Mouse (Mus musculus): ENCODE measurements around the gene Pacrg. TPM values are rescaled to one million over a fixed set of nuclear protein-coding genes. Genes with fewer than 3 reads are reported as not detected.

Gene Pacrg
- polyA plus RNA-seq, 1 experiment from 2014 or later: 3.7 TPM

DNA sequence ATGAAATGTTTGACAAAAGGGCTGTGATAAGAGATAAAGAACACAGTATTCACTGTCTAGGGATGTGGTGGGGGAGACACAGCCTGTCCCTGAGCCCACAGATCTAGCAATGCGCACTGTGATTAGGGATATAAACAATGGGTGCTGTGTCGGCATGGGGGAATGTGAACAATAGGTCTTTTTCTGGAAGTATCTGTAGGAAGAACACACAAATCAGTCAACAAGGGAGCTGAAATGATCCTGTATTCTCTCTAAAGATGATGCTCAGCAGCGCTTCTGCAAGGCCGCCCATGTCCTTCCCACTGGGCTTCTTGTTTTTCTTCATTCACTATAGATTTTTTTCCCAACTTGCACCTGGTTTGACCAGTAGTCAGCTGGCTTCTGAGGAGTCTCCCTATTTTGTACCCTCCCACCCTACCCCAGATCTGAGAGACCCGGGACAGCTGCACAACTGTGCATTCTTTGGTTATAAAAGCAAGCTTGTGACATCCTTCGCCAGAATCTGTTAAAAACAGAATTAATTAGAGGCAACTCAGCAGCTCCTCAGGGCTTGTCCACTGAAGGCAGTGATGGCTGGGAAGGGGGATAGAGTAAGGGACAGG lies 356.1 kb downstream of the Pacrg start:
- no peak overlapping the region for H3K4me2 ChIP-seq (ENCODE audit: low read depth, low read length)
- H3K9ac ChIP-seq (ENCODE audit: low read length): no peak overlapping the region
- H3K9me3 ChIP-seq (ENCODE audit: control insufficient read depth, low read length): no peaks in the 10 kb centered on the region
- 69% methylated on average over 6 of the region's 6 CpGs for WGBS
- H3K27ac ChIP-seq (ENCODE audit: low read length): no peak overlapping the region
- no peaks in the 10 kb centered on the region for H3K27me3 ChIP-seq (ENCODE audit: control insufficient read depth, insufficient read depth, low read depth, low read length)
- no peak overlapping the region for H3K4me3 ChIP-seq (ENCODE audit: low read length)
- no peaks in the 10 kb centered on the region for H3K36me3 ChIP-seq (ENCODE audit: control insufficient read depth, insufficient read depth, low read length)
- peaks cover 8% of the 10 kb centered on the region for H3K4me1 ChIP-seq (replicated peaks; ENCODE audit: control insufficient read depth, insufficient read depth, low read length)
- no peak for ATAC-seq (ENCODE audit: low read depth)

- H3K4me2 ChIP-seq (ENCODE audit: low read depth, low read length): no peak overlapping the region
- no peak overlapping the region for H3K9ac ChIP-seq (ENCODE audit: low read length)
- no peaks in the 10 kb centered on the region for H3K36me3 ChIP-seq (ENCODE audit: control insufficient read depth, insufficient read depth, low read length)
- 79% methylated on average over 1 of the region's 1 CpGs for WGBS
- H3K4me1 ChIP-seq (replicated peaks; ENCODE audit: control insufficient read depth, insufficient read depth, low read length): peaks cover 12% of the 10 kb centered on the region
- no peaks in the 10 kb centered on the region for H3K9me3 ChIP-seq (ENCODE audit: control insufficient read depth, low read length)
- ATAC-seq (ENCODE audit: low read depth): no peak
- no peak overlapping the region for H3K4me3 ChIP-seq (ENCODE audit: low read length)
- H3K27ac ChIP-seq (ENCODE audit: low read length): no peak overlapping the region
- H3K27me3 ChIP-seq (ENCODE audit: control insufficient read depth, insufficient read depth, low read depth, low read length): no peaks in the 10 kb centered on the region
Measured at GRCm38 (mm10) chr17:10481081-10481480, 359.0 kb downstream of the Pacrg start.

- H3K4me1 ChIP-seq (replicated peaks; ENCODE audit: control insufficient read depth, insufficient read depth, low read length): peaks cover 12% of the 10 kb centered on the region
- ATAC-seq (ENCODE audit: low read depth): peak; percentile 73
- H3K27ac ChIP-seq (ENCODE audit: low read length): peak overlapping the region; percentile 76
Measured at GRCm38 (mm10) chr17:10479020-10479707, 360.9 kb downstream of the Pacrg start.

DNA sequence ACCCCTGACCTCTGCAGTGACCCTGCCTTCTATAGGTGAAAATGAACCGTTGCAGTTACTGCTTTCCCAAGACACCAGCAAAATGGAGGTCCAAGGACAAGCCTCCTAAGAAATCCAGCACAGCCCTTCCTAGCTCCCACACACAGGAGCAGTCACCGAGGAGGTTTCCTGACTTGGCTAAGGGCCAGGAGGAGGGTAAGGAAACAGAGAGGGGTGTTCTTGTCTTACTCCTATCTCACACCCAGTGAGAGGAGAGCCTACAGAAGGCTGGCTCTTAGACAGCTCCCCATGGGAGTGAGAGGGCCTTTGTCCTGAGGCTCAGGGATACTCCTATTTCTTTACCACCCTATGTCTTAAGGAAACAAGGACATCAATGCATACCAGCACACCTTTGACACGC lies 361.7 kb downstream of the Pacrg start:
- no peaks in the 10 kb centered on the region for H3K9me3 ChIP-seq (ENCODE audit: control insufficient read depth, low read length)
- no peak overlapping the region for H3K27ac ChIP-seq (ENCODE audit: low read length)
- ATAC-seq (ENCODE audit: low read depth): 0 out of 2 replicates have a peak, but pooled peaks have one; percentile 29
- H3K4me3 ChIP-seq (ENCODE audit: low read length): no peak overlapping the region
- no peaks in the 10 kb centered on the region for H3K36me3 ChIP-seq (ENCODE audit: control insufficient read depth, insufficient read depth, low read length)
- H3K4me2 ChIP-seq (ENCODE audit: low read depth, low read length): no peak overlapping the region
- no peak overlapping the region for H3K9ac ChIP-seq (ENCODE audit: low read length)
- WGBS: 42% methylated on average over 3 of the region's 3 CpGs
- no peaks in the 10 kb centered on the region for H3K27me3 ChIP-seq (ENCODE audit: control insufficient read depth, insufficient read depth, low read depth, low read length)
- H3K4me1 ChIP-seq (replicated peaks; ENCODE audit: control insufficient read depth, insufficient read depth, low read length): peaks cover 12% of the 10 kb centered on the region

More at GRCm38 (mm10) chr17:10479020-10479707, 360.9 kb downstream of the Pacrg start:
- H3K36me3 ChIP-seq (ENCODE audit: control insufficient read depth, insufficient read depth, low read length): no peaks in the 10 kb centered on the region
- no peak overlapping the region for H3K4me3 ChIP-seq (ENCODE audit: low read length)
- H3K4me2 ChIP-seq (ENCODE audit: low read depth, low read length): no peak overlapping the region
- H3K27me3 ChIP-seq (ENCODE audit: control insufficient read depth, insufficient read depth, low read depth, low read length): no peaks in the 10 kb centered on the region
- 48% methylated on average over 17 of the region's 17 CpGs for WGBS
- H3K9me3 ChIP-seq (ENCODE audit: control insufficient read depth, low read length): no peaks in the 10 kb centered on the region
- 0 out of 2 replicates have a peak overlapping the region, but pooled peaks have one; percentile 4 for H3K9ac ChIP-seq (ENCODE audit: low read length)

DNA sequence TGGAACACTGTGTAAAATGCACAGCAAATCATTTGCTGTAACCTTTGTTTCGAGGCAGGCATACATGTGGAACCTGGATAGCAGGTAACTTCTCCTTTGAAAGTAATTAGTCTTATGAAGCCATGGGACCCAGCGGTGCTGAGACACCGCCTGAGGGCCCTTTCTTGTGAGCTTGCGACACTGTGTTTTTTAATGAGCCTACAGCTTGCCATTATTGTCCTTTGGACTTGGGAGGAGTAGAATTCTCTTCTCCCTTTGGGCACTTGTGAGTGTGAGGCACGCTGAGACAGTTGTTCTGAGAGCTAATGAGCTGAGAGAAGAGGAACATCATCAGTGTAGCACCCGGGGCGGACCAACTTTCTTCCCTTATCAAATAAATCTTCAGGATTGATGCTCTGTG lies 363.3 kb downstream of the Pacrg start:
- Histone ChIP-seq H3K9ac (ENCODE audit: low read length) (no peak overlapping the region), H3K4me2 (ENCODE audit: low read depth, low read length) (no peak overlapping the region), H3K4me1 (replicated peaks; ENCODE audit: control insufficient read depth, insufficient read depth, low read length) (peaks cover 12% of the 10 kb centered on the region), H3K4me3 (ENCODE audit: low read length) (no peak overlapping the region), H3K27ac (ENCODE audit: low read length) (no peak overlapping the region), H3K9me3 (ENCODE audit: control insufficient read depth, low read length) (no peaks in the 10 kb centered on the region), H3K27me3 (ENCODE audit: control insufficient read depth, insufficient read depth, low read depth, low read length) (no peaks in the 10 kb centered on the region), H3K36me3 (ENCODE audit: control insufficient read depth, insufficient read depth, low read length) (no peaks in the 10 kb centered on the region)
- 74% methylated on average over 7 of the region's 7 CpGs for WGBS
- no peak for ATAC-seq (ENCODE audit: low read depth)

- no peaks in the 10 kb centered on the region for H3K9me3 ChIP-seq (ENCODE audit: control insufficient read depth, low read length)
- no peak for ATAC-seq (ENCODE audit: low read depth)
- H3K4me3 ChIP-seq (ENCODE audit: low read length): no peak overlapping the region
- peaks cover 12% of the 10 kb centered on the region for H3K4me1 ChIP-seq (replicated peaks; ENCODE audit: control insufficient read depth, insufficient read depth, low read length)
- H3K27me3 ChIP-seq (ENCODE audit: control insufficient read depth, insufficient read depth, low read depth, low read length): no peaks in the 10 kb centered on the region
- H3K36me3 ChIP-seq (ENCODE audit: control insufficient read depth, insufficient read depth, low read length): no peaks in the 10 kb centered on the region
- H3K9ac ChIP-seq (ENCODE audit: low read length): no peak overlapping the region
- H3K4me2 ChIP-seq (ENCODE audit: low read depth, low read length): no peak overlapping the region
- H3K27ac ChIP-seq (ENCODE audit: low read length): no peak overlapping the region
- 84% methylated on average over 6 of the region's 6 CpGs for WGBS
Measured at GRCm38 (mm10) chr17:10474972-10475371, 365.1 kb downstream of the Pacrg start.

- H3K27ac ChIP-seq (ENCODE audit: low read length): no peak overlapping the region
- 25% methylated on average over 7 of the region's 7 CpGs for WGBS
- peaks cover 6% of the 10 kb centered on the region for H3K4me1 ChIP-seq (replicated peaks; ENCODE audit: control insufficient read depth, insufficient read depth, low read length)
- no peak overlapping the region for H3K4me2 ChIP-seq (ENCODE audit: low read depth, low read length)
- no peak overlapping the region for H3K9ac ChIP-seq (ENCODE audit: low read length)
- H3K9me3 ChIP-seq (ENCODE audit: control insufficient read depth, low read length): no peaks in the 10 kb centered on the region
- ATAC-seq (ENCODE audit: low read depth): no peak
- H3K36me3 ChIP-seq (ENCODE audit: control insufficient read depth, insufficient read depth, low read length): no peaks in the 10 kb centered on the region
- H3K27me3 ChIP-seq (ENCODE audit: control insufficient read depth, insufficient read depth, low read depth, low read length): no peaks in the 10 kb centered on the region
- no peak overlapping the region for H3K4me3 ChIP-seq (ENCODE audit: low read length)
Measured at GRCm38 (mm10) chr17:10473826-10474384, 366.2 kb downstream of the Pacrg start.

DNA sequence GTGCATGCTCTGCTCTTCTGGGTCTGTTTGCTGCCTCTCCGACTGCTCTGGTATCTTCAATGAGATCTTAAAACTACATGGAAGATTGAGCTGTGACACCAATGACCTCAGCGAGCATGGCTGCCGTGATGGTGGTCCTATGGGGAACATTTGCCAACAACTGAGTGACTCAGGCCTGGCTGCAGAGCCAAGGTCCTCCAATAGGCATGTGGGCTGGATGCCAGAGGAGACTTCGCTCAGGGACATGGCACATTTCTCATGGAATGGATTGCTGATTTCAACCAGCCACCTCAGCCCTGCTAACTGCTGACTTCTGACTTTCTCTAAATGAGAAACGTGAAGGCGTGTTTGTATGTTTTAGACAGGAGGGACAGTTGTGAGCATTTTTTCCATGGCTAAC lies 366.9 kb downstream of the Pacrg start:
- H3K4me3 ChIP-seq (ENCODE audit: low read length): no peak overlapping the region
- H3K27ac ChIP-seq (ENCODE audit: low read length): no peak overlapping the region
- no peak overlapping the region for H3K4me2 ChIP-seq (ENCODE audit: low read depth, low read length)
- WGBS: 44% methylated on average over 6 of the region's 6 CpGs
- no peaks in the 10 kb centered on the region for H3K36me3 ChIP-seq (ENCODE audit: control insufficient read depth, insufficient read depth, low read length)
- H3K27me3 ChIP-seq (ENCODE audit: control insufficient read depth, insufficient read depth, low read depth, low read length): no peaks in the 10 kb centered on the region
- no peaks in the 10 kb centered on the region; the same call in none of the 2 replicates for H3K4me1 ChIP-seq (replicated peaks; ENCODE audit: control insufficient read depth, insufficient read depth, low read length)
- ATAC-seq (ENCODE audit: low read depth): no peak
- H3K9me3 ChIP-seq (ENCODE audit: control insufficient read depth, low read length): no peaks in the 10 kb centered on the region
- H3K9ac ChIP-seq (ENCODE audit: low read length): no peak overlapping the region

DNA sequence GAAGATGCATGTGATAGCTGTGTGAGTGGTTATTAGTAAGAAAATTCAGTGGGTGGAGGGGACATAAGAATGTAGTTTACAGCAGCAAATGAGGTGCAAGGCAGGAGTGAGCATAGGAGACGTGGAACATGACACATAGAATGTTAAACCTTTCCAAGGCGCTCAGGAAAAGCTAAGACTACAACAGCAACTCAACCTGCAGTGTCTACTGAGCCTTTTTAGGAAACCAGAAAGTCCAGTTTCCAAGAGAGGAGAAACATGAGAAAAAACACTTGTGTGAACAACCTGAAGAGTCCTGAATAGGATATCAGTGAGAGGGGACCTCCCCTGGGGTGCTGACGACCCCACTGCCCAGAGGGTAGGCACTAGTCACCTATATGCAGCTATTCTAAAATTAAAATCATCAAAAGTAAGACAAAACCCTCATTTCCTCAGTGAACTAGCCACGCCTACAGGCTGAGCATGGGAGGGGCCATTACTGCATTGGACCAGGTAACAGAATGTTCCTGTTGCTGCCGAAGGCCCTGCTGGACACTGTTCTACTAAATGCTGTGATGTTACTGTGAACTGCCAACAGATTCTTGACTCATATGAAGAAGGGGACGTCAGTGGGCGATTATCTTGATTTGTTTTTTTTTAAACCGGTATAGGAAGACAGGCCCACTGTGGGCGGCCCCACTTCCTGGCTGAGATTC lies 370.1 kb downstream of the Pacrg start:
- 62% methylated on average over 9 of the region's 9 CpGs for WGBS
- Histone ChIP-seq H3K27ac (ENCODE audit: low read length) (peak overlapping the region; percentile 48), H3K9ac (ENCODE audit: low read length) (no peak overlapping the region), H3K4me3 (ENCODE audit: low read length) (no peak overlapping the region), H3K36me3 (ENCODE audit: control insufficient read depth, insufficient read depth, low read length) (no peaks in the 10 kb centered on the region), H3K4me1 (replicated peaks; ENCODE audit: control insufficient read depth, insufficient read depth, low read length) (peaks cover 7% of the 10 kb centered on the region), H3K27me3 (ENCODE audit: control insufficient read depth, insufficient read depth, low read depth, low read length) (no peaks in the 10 kb centered on the region), H3K9me3 (ENCODE audit: control insufficient read depth, low read length) (no peaks in the 10 kb centered on the region), H3K4me2 (ENCODE audit: low read depth, low read length) (no peak overlapping the region)
- ATAC-seq (ENCODE audit: low read depth): peak; percentile 68
